Mouse (Mus musculus) thymus, adult 2 months (tissue): ENCODE results near the gene Srp68.

Source experiments
- CTCF ChIP-seq: fragments of 200-500 bp; IDR thresholded peaks from 2 replicates; pipeline ENCODE4 v1.5.1; 2012; ENCODE audit warnings: mild to moderate bottlenecking, control low read depth, low read length, moderate library complexity, borderline replicate concordance; ENCODE audit not compliant: control insufficient read depth, poor library complexity, insufficient read depth; ENCODE audit errors: extremely low read depth
- POLR2A ChIP-seq: fragments of 200-500 bp; IDR thresholded peaks from 2 replicates; pipeline ENCODE4 v1.6.1; 2012; ENCODE audit warnings: mild to moderate bottlenecking, low read length, control low read depth, moderate library complexity; ENCODE audit not compliant: control insufficient read depth, poor library complexity, insufficient read depth; ENCODE audit errors: extremely low read depth

DNA sequence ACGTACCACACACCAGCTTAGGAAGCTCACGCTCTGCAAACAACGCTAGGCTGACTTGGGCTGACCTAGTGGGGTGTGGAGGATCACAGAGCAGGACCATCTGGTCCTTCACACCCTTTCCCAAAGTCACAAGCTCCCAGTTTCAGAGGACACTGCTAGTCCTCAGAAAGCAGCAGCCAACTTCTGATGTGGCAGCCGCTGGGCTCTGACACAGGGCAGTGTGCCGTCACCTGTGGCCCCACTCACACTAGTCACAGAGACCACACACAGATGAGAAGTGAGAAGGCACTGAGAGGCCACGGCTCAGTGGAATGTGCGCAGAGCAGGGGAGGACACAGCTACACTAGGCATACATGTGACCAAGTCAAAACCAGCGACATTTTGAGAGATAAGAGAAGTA lies 23.1 kb downstream of the Srp68 start:
- TF ChIP-seq CTCF (no peak), POLR2A (no peak)
